Mouse (Mus musculus): ENCODE measurements around the gene Zfp51. TPM values are rescaled to one million over a fixed set of nuclear protein-coding genes. Genes with fewer than 3 reads are reported as not detected.

Zfp51 gene
- 3.5 and 3.7 TPM in 2 replicates for polyA plus RNA-seq (2021; fragmentation: Nextera tagmentation)
- long read RNA-seq, experiment 1, transcript Zfp51-201 (5 exons, 2,574 nt) = major isoform, 28 of 46 reads
- long read RNA-seq, experiment 1, partial matches to known transcripts = 2 of 46 reads
- long read RNA-seq, experiment 1, other reads (novel, unspliced or antisense) = 16 of 46 reads
- long read RNA-seq, experiment 2, transcript Zfp51-201 (5 exons, 2,574 nt) = major isoform, 5 of 8 reads
- long read RNA-seq, experiment 2, partial matches to known transcripts = 3 of 8 reads
- long read RNA-seq, experiment 2, other reads (novel, unspliced or antisense) = 0 of 8 reads

GRCm38 (mm10) chr17:21450138-21450704, at the start of gene Zfp51:
TSS of gene Zfp51 (plus strand) at chr17:21450374.

GRCm38 (mm10) chr17:21422664-21423599, 27.2 kb upstream of the Zfp51 start, which contains the start of gene Zfp54:
TSS of gene Zfp54 (plus strand) at chr17:21423227.

GRCm38 (mm10) chr17:21488760-21489499, 38.8 kb downstream of the Zfp51 start, which contains the start of gene Zfp53:
TSS of gene Zfp53 (plus strand) at chr17:21488998.

Other genes with a start within 250 kb of the Zfp51 start
- gene Vmn1r234, start 224.3 kb upstream of the Zfp51 start, polyA plus RNA-seq (2021; fragmentation: Nextera tagmentation) = not detected in 2 replicates
- gene Vmn1r235, start 194.0 kb upstream of the Zfp51 start, polyA plus RNA-seq (2021; fragmentation: Nextera tagmentation) = not detected in 2 replicates
- not detected in 2 replicates for gene Vmn1r236, start 167.4 kb upstream of the Zfp51 start, polyA plus RNA-seq (2021; fragmentation: Nextera tagmentation)
- gene Vmn1r237, start 138.5 kb upstream of the Zfp51 start, polyA plus RNA-seq (2021; fragmentation: Nextera tagmentation) = not detected in 2 replicates
- gene Zfp677, start 66.6 kb upstream of the Zfp51 start, polyA plus RNA-seq (2021; fragmentation: Nextera tagmentation) = 0.80 and 1.1 TPM in 2 replicates
- gene Zfp54, start 27.1 kb upstream of the Zfp51 start, polyA plus RNA-seq (2021; fragmentation: Nextera tagmentation) = 1.3 and 1.7 TPM in 2 replicates
- gene Zfp53, start 38.6 kb downstream of the Zfp51 start, polyA plus RNA-seq (2021; fragmentation: Nextera tagmentation) = 1.9 and 3.5 TPM in 2 replicates
- gene Zfp52, start 85.2 kb downstream of the Zfp51 start, polyA plus RNA-seq (2021; fragmentation: Nextera tagmentation) = 0.88 and 1.0 TPM in 2 replicates
- gene Zfp948, start 116.6 kb downstream of the Zfp51 start, polyA plus RNA-seq (2021; fragmentation: Nextera tagmentation) = 3.8 and 4.1 TPM in 2 replicates
- 3.0 and 3.2 TPM in 2 replicates for gene Zfp983, start 200.2 kb downstream of the Zfp51 start, polyA plus RNA-seq (2021; fragmentation: Nextera tagmentation)
- 1.6 and 2.8 TPM in 2 replicates for gene Gm10226, start 241.5 kb downstream of the Zfp51 start, polyA plus RNA-seq (2021; fragmentation: Nextera tagmentation)